Mouse (Mus musculus) skeletal muscle tissue, adult 2 months (tissue): ENCODE results near the gene G6pc2.

ENCODE experiments used
- DNase-seq: peaks from one replicate; pipeline ENCODE4 v3.0.0-alpha.2; 2012; ENCODE audit warnings: low read depth, low spot score

G6pc2 gene

DNA sequence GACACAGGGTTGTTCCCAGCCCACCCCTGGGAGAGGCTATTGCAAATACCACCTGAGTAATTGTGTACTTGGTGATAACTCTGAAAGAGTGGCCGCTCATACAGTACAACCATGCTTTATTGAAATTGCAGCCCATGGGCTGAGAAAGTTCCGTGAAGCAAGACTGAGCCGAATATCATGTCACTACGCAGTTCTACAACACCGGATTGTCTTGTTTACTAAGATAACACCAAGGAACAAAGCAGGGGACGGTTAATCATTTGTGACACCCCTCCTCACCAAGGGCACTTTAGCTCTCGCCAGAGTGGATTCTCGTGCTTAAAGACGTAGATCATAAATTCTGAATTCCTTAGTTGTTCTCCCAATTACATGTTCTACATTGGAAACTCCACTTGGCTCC, 28.4 kb downstream of the G6pc2 start:
- DNase-seq = no peak

DNA sequence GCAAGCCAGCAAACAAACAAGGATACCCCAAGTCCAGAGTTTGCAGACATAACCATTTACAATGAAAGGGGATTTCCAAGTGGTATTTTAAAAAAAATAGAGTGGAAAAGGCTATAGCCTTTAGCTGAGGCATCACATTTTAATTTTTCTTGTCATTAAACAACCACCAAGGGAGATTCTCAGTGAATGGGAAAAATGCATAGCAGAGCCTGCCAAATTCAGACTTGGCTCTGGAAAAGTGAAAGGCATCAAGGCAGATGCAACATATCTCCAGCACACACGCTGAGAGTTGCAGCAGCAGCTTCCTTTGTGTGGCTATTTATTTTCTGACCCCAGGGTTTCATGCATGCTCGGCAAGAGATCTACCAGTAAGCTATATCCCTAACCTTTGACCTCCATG, 34.1 kb downstream of the G6pc2 start:
- DNase-seq = no peak

DNA sequence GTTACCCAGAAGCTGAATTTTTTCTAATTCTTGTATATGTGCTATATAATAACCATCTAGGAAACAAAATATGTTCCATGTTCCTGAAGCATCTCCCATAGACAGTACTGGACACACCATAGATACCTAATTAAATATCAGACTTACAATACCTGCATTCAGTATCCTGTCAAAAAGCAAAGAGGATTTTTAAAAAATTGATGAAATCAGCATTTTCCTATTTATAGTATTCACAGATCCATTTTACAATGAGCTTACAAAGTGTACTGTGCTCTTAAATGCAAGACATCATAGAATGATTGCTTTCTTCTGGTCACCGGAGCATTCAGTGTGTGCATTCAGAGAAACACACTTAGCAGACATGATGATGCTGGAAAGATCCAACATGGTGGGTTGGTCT, 36.2 kb downstream of the G6pc2 start:
- DNase-seq = no peak

DNA sequence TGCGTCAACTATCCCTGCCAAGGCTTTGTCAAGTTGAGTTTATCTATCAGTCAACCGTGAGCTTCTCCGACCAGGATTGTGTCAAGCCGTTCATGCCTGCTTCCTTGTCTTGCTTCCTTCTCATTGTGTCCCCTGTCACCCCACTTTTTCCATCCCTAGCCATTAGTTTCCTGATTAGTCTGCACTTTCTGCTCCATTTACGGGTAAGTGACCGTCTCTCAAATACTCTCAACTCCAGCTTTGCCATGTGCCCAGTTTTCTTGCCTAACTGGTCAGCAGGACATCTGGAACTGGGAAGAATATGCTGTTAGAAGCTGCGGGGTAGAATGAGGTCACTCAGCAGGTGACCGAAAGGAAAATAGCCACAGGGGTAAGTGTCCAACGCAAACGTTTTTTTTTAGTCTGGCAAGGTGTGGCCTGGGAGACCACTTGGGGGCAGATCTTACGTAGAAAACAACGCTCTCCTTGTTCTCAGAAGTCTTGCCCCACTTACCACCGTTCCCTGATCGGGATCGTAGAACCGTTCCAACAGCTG, 37.4 kb downstream of the G6pc2 start:
- no peak for DNase-seq

DNA sequence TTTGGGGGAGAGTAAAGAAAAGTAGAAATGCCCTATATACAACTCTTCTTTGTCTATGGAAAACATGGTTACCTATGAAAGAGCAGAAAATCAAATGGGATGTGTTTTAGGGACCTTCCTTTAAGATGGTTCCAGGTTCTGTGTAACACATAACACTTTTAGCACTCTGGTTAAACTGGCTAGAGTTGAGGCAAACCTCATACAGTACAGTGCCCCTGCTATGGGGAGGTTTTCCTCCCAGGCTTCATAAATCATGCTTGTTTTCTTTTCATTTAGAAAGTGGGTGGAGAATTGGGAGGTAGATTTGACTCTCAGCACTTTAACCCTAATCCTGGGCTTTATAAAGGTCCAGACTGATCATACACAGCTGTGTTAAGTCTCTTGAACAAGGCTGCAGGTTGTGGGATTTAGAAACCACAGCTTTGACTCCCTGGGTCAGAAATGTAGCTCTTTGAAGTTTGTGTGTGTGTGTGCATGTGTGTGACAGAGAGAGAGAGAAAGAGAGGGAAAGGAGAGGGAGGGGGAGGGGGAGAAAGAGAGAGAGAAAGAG, 53.3 kb downstream of the G6pc2 start:
- no peak for DNase-seq

DNA sequence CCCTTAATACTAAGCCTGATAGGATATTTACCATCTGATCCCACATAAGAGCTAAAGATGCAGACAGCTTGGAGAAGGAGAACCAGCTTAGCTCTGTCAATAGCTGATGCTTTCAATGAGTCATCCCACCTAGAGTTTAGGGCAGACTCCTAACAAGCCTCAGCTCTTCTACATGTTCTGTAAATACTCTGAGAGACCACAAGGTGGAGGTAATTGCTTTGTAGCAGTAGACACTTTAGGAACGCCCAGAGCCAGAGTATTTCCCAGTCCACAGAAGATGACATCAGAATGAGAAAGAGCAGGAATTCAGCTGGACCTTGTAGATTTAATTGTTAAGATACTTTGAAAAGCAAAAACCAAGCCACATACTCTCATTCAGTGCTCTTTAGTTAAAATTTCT, 65.0 kb downstream of the G6pc2 start:
- peak; percentile 10 for DNase-seq
